Mouse (Mus musculus) central nervous system, embryonic 14 days (tissue): ENCODE measurements around the gene Sh3yl1. TPM values are rescaled to one million over a fixed set of nuclear protein-coding genes. Genes with fewer than 3 reads are reported as not detected.

Source experiments
- polyA plus RNA-seq: library from polyadenylated mRNA; depleted of rRNA; stranded (reverse); fragments of >200 nt; gene quantifications from 2 replicates; pipeline ENCODE4 v1.2.3, GENCODE M21; 2012; rRNA removed

Gene Sh3yl1
- 21.1 and 22.1 TPM in 2 replicates for polyA plus RNA-seq

GRCm38 (mm10) chr12:30911261-30912047 lies at the start of gene Sh3yl1, which contains the start of gene Acp1:
Gene Sh3yl1 (plus strand): TSS chr12:30911668.
Gene Acp1 (minus strand): TSS chr12:30911589.

GRCm38 (mm10) chr12:30883986-30884621 lies 27.4 kb upstream of the Sh3yl1 start, which contains the start of gene Alkal2:
Gene Alkal2 (plus strand): TSS chr12:30884322.

Other genes with a start within 250 kb of the Sh3yl1 start
- gene Alkal2, start 27.3 kb upstream of the Sh3yl1 start, polyA plus RNA-seq: 0.23 and 1.0 TPM in 2 replicates
- gene Acp1, start 79 bp upstream of the Sh3yl1 start, polyA plus RNA-seq: 22.7 and 25.7 TPM in 2 replicates
- 0.10 TPM in 1 of 2 replicates, not detected in the other for gene Fam110c, start 162.2 kb downstream of the Sh3yl1 start, polyA plus RNA-seq